Mouse (Mus musculus) adrenal gland, postnatal 14 days (tissue): ENCODE measurements at regions not wholly inside any gene's neighbourhood (a gene's known extent, or its start where the extent isn't known, plus 50 kb on each side); places are given as distances from the start of the nearest gene placed in this dataset.

ENCODE experiments used
- DNase-seq: peaks from one replicate; pipeline ENCODE4 v3.0.0; 2021; ENCODE audit warnings: mixed read lengths

DNA sequence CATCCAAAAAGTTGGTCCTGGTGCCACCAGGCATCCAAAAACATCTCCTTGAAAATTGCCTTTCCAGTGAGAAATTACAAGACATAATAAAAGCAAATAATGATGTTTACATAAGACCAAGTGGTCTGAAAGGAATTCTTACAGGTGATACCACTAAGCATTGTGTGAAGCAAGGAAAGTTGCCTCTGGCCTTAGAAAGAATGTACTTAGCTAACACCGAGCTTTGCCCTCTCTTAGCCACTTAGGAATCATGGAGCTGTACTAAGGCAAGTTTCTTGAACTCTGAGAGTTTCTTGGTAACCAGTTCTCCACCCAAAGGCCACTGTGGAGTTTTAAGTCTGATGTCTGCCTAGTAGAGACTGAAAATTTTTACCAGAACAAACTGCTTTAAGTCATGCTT is 359.4 kb upstream of the Cdh11 start:
- no peak for DNase-seq

DNA sequence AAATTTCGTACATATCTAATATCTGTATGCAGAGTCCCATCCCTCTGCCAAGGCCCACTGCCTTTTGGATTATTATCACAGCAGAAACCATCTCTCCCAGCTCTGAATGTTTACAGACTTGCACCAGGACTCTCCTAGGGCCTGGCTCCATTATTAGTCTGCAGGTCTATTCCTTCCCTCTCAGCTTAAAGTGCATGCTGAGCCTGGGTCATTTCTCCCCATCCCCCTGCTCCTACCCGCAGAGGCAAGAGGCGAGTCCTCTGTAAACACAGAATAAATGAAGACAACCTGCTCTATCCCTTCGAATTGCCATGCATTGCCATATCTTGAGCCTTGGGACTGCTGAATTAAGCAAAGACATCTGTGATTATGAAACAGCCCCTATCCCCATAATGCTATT is 362.6 kb upstream of the Cdh11 start:
- no peak for DNase-seq

DNA sequence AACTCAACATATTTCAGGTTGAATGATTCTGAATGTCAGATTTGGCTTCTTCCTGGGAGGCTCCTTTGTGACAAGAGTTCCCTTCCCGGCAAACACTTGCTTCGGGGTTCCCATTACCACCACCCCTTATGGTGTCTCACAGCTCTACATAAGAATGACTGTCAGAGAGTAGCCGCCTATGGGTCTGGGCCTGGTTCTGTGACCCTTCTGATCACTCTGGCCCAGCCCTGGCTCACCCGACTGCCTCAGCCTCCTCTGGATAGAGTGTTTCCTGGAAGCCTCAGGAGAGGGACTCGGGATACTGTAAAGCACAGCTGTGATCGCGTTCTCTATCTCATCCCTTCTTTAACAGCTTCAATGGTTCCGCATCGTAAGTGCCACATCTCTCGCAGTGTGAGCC is 363.0 kb upstream of the Cdh11 start:
- DNase-seq: no peak

DNA sequence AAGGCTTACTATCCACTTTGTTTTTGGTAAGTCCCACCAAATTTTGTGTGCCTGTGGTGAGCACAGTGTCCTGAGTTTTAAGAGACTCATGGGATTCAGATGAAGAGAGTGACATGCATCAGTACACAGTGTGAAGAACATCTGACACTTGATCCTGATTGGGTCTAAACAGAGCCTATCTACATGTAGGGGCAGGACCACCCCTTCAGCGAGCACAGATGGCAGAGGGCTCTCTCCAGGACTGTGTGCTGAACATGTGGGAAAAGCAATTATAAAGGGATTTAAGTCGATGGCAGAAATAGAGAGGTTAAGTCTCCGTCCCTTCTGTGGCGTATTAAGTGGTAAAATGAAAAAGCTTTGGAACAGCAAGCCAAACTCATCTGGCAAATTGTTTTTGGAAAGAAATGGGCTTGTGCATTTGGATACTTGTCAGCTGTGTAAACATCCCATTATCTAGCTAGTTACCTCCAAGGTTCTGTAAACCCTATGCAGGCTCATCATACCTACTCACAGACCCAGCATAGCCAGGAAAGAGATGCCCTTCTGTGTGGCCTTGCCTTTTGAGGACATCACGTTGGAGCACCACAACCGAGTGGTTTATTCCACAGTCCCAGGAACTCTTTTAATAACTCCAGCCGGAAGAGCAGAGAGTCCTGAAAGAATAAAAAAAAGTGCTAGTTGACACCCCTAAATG is 381.3 kb upstream of the Cdh11 start:
- no peak for DNase-seq

DNA sequence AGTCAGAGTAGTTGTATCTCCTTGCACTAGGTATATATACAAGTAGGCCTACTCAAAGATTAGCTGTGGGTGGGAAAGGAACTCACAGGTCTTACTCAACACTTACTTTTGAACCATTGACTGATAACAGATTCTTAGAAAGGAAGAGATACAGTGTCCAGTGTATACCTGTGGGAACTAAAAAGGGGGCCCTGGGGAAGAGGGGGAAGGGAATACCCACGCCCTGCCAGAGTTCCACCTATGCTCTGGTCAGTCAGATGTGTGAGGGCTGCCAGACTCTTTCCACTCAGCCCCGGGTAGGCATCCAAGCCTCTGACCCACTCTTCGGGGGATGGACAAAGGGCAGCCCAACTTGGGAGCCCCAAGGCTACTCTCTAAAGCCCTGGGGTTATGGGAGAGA is 387.9 kb upstream of the Cdh11 start:
- DNase-seq: no peak

DNA sequence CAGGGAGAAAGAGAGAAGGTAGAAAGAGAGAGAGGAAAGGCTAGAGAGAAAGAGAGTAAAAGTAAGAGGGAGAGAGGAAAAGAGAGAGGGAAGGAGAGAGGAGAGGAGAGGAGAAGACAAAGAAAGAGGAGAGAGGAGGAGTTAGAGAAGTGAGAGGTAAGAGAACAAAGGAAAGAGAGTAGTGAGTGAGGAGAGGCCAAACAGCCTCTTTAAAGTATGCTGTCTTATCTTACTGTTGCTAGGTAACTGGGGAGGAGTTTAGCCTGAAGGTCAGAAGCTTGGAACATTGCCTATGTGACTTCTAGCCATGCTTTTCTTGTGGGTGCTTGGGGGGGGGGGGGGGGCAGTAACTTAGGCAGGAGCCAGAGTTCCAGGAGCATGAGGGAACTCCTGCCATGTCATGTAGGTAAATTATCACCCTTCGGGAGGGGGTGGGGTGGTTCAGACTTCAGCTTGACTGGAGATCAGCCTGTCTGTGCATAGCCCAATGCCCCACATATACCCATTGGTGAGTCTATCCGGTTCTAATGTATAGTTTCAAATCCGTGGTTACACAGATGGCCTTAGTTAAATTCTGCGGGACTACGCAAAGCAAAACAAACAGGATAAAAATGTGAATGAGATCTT is 388.5 kb upstream of the Cdh11 start:
- peak; percentile 43 for DNase-seq

DNA sequence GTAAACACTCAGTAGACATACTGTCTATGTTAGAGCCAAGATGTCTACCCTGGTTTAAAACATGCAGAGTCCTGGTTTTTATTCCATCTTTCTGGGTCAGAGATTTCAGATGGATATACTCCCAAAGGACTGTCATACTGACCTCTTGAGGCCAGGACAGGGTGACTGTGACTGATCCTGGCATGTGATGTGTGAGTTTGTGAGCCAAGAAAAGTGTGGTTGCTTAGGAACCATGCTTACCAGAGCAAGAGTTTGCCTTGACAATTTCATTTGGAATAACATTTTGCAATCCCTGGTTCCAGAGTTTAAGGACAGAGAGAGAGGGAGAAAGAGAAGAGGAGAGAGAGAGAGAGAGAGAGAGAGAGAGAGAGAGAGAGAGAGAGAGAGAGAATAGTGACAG is 395.2 kb upstream of the Cdh11 start:
- peak; percentile 69 for DNase-seq

DNA sequence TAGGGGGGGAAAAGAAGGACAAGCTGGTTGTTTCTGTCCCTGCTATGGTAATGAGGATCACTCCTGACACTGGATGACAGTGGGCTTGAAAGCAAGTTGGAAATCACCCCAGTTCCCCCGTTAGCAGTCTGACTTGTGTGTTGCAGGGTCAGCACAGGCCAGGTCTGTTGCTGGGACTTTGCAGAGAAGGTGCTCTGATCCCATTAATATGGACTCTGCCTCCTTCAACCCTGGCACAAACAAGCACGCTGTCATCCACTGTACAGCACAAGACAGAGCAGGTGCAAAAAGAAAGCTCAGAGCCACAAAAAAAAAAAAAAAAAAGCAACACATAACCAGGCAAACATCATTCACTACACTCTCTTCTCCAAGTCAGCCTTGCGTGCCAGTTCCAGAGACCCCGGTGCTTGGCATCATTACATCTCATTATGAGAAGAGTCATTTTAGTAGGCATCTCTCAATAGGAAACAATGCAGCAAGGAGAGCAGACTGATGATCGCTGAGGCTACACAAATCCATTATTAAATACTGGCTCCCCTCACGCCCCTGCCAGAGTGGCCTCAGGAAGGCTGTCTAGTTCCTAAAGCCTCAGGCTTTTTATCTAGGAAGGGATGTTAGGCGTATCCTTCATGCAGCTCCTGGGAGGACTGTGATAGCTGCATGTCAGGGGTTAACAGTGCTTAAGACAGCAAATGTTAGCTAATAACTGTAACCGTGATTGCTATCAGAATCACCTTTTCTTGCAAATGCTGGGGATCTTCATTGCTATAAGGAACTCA is 403.5 kb upstream of the Cdh11 start:
- DNase-seq: no peak

DNA sequence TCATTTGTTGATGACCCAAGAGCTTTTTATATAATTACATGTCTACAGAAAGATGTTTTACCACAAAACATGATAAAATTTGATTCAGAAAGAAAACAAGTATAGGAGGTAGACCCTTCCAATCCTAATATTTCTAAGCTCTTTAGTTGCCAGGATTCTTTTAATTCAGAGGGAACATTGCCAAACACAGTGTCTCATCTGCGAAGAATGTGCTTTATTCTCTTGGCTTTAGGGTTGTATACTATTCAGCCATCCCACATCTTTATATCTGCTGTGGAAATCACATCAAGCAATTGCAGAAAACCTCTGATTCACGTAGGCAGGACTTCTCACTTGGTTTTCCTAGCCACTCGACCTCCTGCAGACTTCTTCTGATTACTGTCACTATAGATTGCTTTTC is 412.8 kb upstream of the Cdh11 start:
- DNase-seq: no peak

DNA sequence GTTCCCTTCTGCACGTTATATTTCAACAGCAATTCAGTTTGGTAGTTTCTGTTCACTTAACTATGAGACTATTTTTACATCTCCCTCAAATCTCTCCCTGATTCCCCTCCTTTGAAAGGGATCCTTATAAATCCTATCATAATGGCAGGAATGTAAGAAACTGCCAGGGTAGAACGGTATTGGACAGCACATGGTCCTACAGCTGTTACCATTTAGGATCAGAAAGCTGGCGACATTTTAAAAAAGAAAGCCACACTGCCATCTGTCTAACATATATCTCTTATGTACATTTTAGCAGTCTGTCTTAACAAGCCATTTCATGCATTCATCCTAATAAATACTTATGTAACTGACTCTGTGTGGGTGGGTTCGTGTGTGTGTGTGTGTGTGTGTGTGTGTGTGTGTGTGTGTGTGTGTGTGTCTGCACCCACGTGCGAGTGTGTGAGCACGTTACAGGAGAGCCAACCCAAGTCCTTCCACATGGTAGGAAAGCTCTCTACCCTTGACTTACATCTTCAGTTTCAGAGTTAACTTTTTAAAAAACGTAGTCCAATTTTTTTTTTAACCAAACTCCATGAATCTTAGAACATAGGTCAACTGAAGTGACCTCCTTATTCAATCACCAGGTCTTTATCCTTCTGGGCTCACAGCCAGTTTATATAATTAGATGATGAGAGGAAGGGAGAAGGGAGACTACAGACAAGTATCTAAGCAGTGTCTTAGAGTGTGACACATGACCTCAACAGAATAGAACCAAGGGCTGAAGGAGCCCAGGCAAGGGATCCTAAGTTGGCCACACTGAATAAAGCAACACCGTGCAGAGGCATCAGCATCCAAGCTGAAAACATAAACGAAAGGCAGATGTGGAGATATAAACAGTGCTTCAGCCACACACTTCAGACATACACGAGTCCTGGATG is 414.5 kb upstream of the Cdh11 start:
- no peak for DNase-seq

DNA sequence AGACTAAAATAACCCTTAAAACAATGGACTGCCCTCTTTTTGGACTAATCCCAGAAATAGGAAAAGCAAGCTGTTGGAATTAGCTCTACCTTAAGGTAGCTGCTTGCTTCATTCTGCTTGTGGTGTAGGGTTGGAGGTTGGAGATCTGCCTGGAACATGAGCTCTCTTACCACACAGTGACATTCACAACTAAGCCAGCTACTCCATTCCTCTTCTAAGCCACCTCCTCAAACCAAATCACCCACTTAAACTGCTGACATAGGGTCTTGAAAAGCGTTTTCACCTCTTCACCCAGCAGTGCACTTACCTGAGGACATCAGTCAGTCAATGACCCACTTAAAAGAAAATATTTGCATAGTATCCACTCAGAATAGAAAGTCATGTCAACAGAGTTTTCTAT is 418.3 kb upstream of the Cdh11 start:
- no peak for DNase-seq

DNA sequence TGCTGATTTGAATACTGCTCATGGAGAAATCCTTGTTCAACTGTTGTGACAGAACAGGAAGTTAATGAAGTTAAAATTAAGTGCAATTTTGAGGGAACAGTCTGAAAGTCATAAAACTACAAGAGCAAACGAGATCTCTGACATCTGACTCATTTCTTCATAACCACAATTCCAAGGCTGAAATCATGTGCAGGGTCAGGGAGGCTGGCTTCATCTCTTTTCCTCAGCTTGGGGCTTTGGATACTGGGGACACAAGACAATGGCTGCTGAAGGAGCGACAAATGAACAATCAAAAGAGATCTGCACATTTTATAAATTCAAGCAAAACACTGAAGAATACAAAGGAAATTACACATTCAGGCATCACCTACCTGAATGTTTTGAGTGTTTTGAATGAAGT is 429.2 kb upstream of the Cdh11 start:
- DNase-seq: no peak

DNA sequence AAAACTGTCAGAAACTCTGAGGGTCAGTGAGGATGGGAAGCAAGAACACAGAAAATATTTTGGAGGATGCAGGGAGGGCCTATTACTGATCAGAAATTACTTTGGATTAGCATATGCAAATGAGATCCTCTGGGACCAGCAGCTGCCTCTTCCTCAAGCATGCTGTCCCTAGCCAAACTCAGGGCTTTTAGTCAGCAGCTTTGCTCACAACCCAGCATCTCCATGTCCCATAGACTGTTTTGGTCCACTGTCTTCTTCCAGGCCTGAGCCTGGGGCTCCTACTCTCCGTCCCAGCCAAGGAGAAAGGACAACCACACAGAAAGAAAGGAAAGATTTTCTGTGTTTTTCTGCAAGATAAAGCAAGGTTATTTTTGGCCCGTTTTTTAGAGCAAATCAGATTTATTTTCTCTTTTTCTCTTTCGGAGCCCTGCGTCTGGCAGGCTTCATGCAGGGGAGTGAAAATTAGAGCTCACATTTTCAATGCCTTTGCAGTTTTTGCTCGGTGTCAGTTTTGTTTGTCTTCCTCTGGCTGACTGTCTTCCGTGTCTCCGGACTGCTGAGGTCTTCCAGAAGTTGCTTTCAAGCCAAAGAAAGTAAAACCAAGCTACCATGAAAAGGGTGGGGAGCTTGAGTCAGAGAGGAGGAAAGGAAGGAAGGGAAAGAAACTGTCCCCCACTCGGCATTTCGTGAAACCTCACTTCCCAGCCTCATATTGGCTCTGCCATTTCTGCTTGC is 445.5 kb upstream of the Cdh11 start:
- no peak for DNase-seq

DNA sequence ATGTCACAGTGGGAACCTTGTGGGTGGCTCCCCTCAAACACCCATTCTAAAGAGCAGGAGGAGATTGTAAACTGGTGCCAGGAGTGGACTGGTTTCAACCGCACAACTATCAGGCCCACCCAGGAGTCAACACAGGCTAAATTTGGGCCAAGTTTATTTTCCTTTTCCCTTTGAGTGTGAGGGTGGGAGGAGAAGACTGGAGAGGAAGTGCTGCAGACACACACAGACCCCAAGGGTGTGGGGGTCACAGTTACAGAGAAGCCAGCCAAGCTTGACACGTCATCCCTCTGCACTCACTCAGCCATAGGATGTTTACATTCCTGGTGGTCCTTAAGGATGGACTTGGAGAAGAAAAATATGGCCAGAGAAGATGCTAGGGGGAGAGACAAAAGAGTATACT is 448.9 kb upstream of the Cdh11 start:
- no peak for DNase-seq

DNA sequence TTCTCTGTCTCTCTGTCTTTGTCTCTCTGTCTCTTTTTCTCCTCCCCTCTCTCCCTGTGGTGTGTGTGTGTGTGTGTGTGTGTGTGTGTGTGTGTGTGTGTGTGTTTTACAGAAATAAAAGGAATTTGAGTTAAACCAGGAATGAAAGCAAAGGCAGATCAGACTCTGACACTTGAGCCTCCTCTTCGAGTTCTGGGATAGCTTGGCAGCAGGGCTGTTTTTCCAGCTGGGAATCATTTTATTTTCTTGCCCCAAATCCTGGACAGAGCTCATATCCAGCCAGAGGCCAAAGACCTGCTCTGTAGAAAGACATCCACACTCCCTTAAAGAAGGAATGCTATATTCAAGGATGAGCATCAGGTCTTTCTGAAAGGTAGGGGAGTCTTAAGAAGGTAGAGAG is 450.2 kb upstream of the Cdh11 start:
- DNase-seq: no peak

DNA sequence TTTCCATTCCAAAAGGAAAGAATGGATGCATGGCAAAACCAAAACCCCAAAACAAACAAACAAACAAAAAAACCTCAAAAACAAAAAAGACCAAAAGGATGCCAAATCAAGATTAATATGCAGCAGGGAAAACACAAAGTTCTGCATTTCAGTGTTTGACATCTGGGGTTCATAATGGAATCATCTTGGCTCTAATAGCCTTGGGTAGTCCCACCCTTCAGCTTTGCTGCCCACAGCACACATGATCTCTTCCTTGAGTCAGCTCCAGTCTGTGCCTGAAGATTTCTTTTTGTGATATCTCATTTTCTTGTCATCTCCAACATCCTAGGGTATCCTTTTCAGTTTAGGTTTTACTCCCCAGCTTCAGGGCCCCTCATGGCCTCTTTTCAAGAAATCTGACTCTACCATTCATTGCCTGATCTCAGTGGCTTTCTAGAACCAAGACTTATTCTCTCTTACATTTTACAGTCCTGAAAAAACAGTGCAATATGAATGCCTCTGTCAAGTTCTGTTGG is 453.1 kb upstream of the Cdh11 start:
- DNase-seq: no peak

DNA sequence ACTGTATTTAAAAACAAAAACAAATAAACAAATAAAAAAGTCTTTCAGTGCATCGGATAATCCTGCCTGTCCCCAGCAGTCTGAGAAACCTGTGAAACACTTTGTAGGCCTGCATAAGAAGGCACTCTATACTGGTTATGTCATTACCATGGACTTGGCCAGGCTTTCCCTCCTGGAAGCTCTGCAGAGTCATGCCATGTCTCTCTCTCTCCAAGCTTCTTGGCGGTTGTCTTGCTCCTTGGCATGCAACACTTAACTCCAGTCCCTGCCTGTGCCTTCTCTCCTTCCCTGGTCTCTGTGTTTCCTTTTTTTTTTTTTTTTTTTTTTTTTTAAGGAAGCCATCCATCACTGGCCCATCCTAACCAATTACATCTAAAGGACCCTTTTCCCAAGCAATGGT is 458.7 kb upstream of the Cdh11 start:
- DNase-seq: peak; percentile 31

DNA sequence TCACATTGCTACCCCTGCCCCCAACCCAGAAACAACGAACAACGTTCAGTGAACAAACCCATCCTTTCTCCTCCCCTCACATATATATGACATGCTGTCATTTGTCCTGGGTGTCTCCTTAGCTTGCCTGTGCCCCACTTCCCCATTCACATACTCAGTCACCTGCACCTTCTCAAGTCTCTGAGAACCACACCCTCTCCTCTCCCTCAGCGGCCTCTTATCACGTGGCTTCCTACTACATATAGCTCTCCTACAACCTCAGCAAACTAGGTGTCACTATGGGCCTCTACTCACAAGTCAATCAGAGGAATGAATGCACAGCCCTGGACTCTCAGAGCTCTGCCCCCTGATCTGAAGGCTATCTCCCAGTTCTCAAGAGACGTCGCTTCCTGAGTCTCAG is 459.2 kb upstream of the Cdh11 start:
- DNase-seq: no peak

DNA sequence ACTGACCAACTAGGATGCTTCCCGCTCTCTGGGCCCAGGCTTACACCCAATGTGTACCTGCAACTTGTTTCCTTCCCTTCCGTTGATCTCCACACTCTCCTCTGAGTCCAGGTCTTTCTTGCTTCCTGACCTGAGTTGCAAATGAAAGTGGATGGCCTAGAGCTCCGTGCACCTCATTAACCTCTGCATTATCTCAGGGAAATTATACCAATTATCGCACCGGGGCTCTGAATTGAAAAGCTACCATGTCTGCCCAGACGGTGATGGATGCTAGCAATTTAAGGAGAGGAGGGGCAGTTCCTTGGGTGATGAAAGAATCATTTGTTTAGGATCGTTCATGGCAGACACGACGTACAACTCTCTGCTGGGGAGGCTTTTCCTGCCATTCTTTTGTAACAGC is 460.4 kb upstream of the Cdh11 start:
- DNase-seq: no peak

DNA sequence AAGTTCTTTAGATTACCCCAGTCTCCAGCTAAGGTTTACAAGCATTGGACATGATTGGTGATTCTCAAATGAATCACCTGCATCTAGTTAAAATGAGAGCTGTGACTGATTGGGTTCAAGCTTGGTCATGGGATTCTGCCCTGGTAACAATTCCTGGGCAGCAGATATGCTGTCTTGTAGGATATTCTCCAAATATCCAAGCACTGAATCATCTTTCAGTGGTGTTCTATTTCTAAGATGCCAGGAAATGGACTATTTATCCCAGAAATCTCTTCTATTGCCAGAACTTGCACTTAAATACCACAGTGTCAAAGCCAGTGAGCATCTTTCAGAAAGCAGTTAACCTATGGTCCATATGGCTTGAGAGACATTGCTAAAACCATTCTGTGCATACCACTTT is 475.8 kb upstream of the Cdh11 start:
- DNase-seq: no peak

DNA sequence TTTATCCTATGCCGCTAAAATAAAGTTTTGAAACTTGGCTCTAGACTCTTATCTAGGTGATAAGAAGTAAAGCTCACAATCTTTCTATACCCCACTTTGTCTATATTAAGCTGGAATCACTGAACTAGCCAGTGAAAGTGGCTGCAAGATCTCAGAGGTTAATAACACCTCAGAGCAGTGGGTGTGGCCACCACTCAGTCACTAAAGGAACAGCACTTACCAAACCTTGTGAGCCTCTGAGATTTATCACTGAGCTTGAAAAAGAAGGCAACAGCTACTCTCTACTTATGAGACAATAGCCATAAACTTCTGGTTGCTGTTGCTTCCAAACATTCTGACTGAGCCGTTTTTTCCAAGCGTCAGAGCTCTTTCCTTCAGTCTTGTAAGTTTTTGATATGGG is 484.6 kb upstream of the Cdh11 start:
- DNase-seq: no peak
